Mouse (Mus musculus) small intestine, adult 2 months (tissue): ENCODE data around the gene Pkp4. TPM values are rescaled to one million over a fixed set of nuclear protein-coding genes. Genes with fewer than 3 reads are reported as not detected.

Source experiments
- H3K27ac ChIP-seq: fragments of 200-500 bp; 2 replicates; pipeline ENCODE4 v1.5.1; 2012; ENCODE audit warnings: low read depth, low read length, control low read depth, inconsistent platforms; ENCODE audit not compliant: insufficient read depth
- H3K27me3 ChIP-seq: fragments of 200-500 bp; 2 replicates; pipeline ENCODE4 v1.6.1; 2012; ENCODE audit warnings: mild to moderate bottlenecking, moderate library complexity, low read length, inconsistent platforms; ENCODE audit not compliant: control insufficient read depth, insufficient read depth
- H3K36me3 ChIP-seq: fragments of 200-500 bp; 2 replicates; pipeline ENCODE4 v1.6.1; 2012; ENCODE audit warnings: mild to moderate bottlenecking, low read length, control low read depth, inconsistent platforms; ENCODE audit not compliant: control insufficient read depth, insufficient read depth
- H3K4me1 ChIP-seq: fragments of 200-500 bp; 2 replicates; pipeline ENCODE4 v1.6.1; 2012; ENCODE audit warnings: low read length, inconsistent platforms, mixed read lengths; ENCODE audit not compliant: control insufficient read depth, insufficient read depth, insufficient read length
- H3K4me3 ChIP-seq: fragments of 200-500 bp; 2 replicates; pipeline ENCODE4 v1.5.1; 2012; ENCODE audit warnings: low read depth, mild to moderate bottlenecking, control low read depth, inconsistent platforms, low read length, moderate library complexity
- CTCF ChIP-seq: fragments of 200-500 bp; IDR thresholded peaks from 2 replicates; pipeline ENCODE4 v1.5.1; 2012; ENCODE audit warnings: low read depth, mild to moderate bottlenecking, control low read depth, inconsistent platforms, low read length, moderate library complexity, mixed read lengths; ENCODE audit not compliant: insufficient replicate concordance, insufficient read length; ENCODE audit errors: extremely low read depth
- POLR2A ChIP-seq: fragments of 200-500 bp; IDR thresholded peaks from 2 replicates; pipeline ENCODE4 v1.6.1; 2012; ENCODE audit warnings: low read depth, mild to moderate bottlenecking, control low read depth, inconsistent platforms, low read length, moderate library complexity
- WGBS: fragments of 180-500 bp; shearing (Covaris S2); methylation state at CpG from one replicate; pipeline ENCODE4 v1.1.7; 2018; 5-methylcytosine and 5-hydroxymethylcytosine counted together
- polyA plus RNA-seq: library from polyadenylated mRNA; depleted of rRNA; stranded (reverse); fragments of >200 nt; gene quantifications from 2 replicates; pipeline ENCODE4 v1.2.3, GENCODE M21; 2012

The Pkp4 gene
- polyA plus RNA-seq, 1 experiment: 77.4 TPM

DNA sequence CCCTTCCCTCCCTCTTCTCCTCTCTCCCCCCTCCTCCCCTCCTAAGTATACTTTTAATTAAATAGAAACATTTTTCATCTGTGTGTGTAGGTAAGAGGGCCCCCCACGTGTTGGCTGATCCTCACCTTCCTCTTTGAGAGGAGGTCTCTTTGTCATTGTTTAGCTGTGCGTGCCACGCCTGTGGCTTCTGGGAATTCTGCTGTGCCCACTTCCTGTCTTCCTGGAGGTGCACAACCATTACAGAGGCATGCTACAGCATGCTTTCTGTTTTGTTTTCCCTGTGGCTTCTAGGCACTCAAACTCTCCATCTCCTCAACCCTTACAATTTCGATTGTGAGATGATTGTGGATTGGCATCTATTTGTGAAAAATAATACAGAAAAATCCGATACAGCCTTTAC, 10.9 kb downstream of the Pkp4 start:
- peaks cover 17% of the 10 kb centered on the region for H3K4me1 ChIP-seq
- no peaks in the 10 kb centered on the region for H3K36me3 ChIP-seq
- TF ChIP-seq CTCF (no peak), POLR2A (no peak)
- 33% methylated on average over 5 of the region's 5 CpGs for WGBS
- no peaks in the 10 kb centered on the region for H3K27me3 ChIP-seq
- H3K4me3 ChIP-seq: no peak overlapping the region
- H3K27ac ChIP-seq: no peak overlapping the region

DNA sequence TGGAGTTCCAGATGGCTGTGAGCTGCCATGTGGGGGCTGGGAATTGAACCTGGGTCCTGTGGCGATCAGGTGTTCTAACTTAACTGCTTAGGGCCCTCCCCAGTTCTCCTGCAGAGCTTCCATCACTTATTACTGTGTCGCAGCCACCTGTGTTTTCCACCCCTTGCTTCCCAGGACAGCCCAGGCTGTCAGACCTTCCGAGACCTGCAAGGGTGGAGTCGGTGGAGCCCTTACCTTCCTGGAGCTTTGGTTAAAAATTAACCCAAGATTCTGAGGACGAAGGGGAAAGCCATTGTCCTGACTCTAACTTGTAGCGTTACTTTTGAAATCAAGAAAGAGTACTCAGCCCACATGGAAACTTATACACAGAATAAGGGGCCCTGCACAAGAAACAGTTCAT, 15.3 kb downstream of the Pkp4 start:
- peak overlapping the region; percentile 68; the same call in 1 of the 2 replicates for H3K27ac ChIP-seq
- no peak overlapping the region for H3K4me3 ChIP-seq
- WGBS: 30% methylated on average over 6 of the region's 6 CpGs
- no peaks in the 10 kb centered on the region for H3K36me3 ChIP-seq
- TF ChIP-seq POLR2A (no peak), CTCF (no peak)
- peaks cover 31% of the 10 kb centered on the region for H3K4me1 ChIP-seq
- no peaks in the 10 kb centered on the region for H3K27me3 ChIP-seq

DNA sequence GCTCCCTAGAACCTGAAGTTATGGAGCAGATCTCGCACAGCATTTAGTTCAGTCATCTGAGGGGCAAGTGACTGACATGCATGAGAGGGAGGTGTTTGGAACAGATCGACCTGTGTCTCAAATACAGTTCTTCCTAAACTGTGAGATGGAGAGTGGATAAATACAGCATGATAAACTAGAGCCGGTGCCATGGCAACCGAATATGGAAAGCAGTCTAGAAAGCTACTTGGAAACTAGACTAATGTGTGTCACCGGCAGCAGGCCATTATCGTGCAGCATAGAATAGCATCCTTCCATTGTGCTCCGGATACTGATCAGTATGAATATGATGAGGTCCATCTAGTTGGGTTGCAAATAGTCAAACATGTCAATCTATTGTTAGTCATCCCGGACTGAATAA, 17.5 kb downstream of the Pkp4 start:
- TF ChIP-seq POLR2A: no peak
- no peak for TF ChIP-seq CTCF
- Histone ChIP-seq H3K4me3 (no peak overlapping the region), H3K27me3 (no peaks in the 10 kb centered on the region), H3K36me3 (no peaks in the 10 kb centered on the region), H3K4me1 (peaks cover 30% of the 10 kb centered on the region), H3K27ac (no peak overlapping the region)
- 82% methylated on average over 8 of the region's 8 CpGs for WGBS

GRCm38 (mm10) chr2:59178960-59179359, 18.3 kb downstream of the Pkp4 start:
- Histone ChIP-seq H3K27ac (peak overlapping the region; percentile 43; the same call in 1 of the 2 replicates), H3K36me3 (no peaks in the 10 kb centered on the region), H3K27me3 (no peaks in the 10 kb centered on the region), H3K4me3 (no peak overlapping the region), H3K4me1 (peaks cover 33% of the 10 kb centered on the region)
- TF ChIP-seq POLR2A: no peak
- 23% methylated on average over 4 of the region's 4 CpGs for WGBS

DNA sequence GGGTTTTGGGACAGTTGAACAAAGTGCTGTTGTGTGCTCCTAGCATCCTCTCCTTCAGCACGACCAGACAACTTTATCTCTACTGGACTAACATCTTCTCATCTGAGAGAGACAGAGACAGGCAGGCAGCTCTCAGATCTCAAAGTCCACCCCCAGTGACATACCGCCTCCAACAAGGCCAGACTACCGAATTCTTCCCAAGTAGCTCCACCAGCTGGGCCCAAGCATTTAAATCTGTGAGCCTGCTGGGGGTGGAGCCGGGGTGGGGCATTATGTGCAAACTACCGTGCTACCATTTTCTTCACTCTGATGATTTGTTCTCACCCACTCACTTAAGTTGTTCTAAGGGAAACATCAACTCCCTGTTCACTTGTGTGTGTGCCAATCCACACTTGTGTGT, 18.8 kb downstream of the Pkp4 start:
- TF ChIP-seq CTCF (no peak), POLR2A (no peak)
- no peaks in the 10 kb centered on the region for H3K36me3 ChIP-seq
- no peak overlapping the region for H3K4me3 ChIP-seq
- H3K27ac ChIP-seq: 0 out of 2 replicates have a peak overlapping the region, but pooled peaks have one; percentile 2
- H3K27me3 ChIP-seq: no peaks in the 10 kb centered on the region
- H3K4me1 ChIP-seq: peaks cover 34% of the 10 kb centered on the region
- WGBS: 22% methylated on average over 5 of the region's 5 CpGs

DNA sequence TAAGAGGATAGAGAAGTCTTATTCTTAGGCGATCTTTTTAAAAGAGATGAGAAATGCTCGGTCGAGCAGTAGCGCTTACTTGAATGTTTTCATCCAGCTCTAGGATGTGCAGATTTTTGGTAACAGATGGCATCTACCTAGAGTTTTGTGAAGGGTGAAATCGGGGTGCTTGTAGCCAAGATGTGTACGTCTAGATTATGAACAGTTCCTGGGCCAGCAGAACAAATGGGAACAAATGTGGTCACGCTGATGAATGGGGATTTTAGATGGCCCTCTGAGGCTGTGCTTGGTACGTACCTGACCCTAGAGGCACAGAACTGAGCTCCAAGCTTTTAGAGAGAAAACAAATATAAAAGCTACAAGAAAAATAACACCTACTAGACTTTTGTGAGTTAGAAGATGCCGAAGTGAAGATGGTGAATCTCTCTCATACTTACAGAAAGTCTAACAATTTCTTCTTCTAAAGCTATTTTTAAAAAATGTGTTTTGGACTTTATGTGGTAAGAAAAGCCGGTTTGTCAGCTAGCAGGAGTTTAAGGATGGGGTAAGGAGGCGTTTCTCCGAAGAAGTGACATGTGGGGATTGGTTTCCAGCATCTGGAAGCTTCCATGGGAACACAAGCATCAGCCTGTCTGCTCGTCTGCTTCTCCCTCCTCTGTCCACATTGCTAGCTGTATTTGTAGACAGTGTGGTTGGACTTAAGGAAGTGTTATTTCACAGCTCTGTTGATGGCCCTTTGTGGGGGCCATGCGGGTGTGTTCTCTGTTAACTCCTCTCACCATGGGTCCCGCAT, 20.9 kb downstream of the Pkp4 start:
- Histone ChIP-seq H3K4me1 (peaks cover 31% of the 10 kb centered on the region), H3K36me3 (no peaks in the 10 kb centered on the region), H3K4me3 (no peak overlapping the region), H3K27me3 (no peaks in the 10 kb centered on the region), H3K27ac (no peak overlapping the region)
- 91% methylated on average over 15 of the region's 15 CpGs for WGBS
- TF ChIP-seq CTCF: no peak
- no peak for TF ChIP-seq POLR2A

DNA sequence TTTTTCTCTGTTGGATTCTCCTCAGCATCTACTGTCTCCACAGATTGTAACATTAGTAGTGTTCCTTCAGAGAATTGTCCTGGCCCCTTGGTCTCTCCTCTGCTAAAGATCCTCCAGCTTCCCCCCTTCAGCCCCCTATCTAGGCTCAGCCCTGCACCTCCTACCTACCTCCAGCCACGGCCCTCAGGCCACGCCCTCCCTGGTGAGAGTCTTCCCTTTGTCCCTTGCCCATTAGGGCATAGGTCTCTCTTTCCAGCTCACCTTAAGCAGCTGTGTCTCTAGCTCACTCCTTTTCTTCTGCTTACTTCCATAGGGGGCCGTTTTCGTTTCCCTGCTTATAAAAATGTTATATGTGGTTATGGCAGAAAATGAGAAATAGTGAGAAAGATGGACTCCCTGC, 22.9 kb downstream of the Pkp4 start:
- Histone ChIP-seq H3K27me3 (no peaks in the 10 kb centered on the region), H3K4me3 (no peak overlapping the region), H3K36me3 (no peaks in the 10 kb centered on the region), H3K27ac (no peak overlapping the region), H3K4me1 (peaks cover 26% of the 10 kb centered on the region)
- WGBS: 33% methylated on average over 4 of the region's 4 CpGs
- TF ChIP-seq CTCF: no peak
- no peak for TF ChIP-seq POLR2A
